Mouse (Mus musculus): ENCODE measurements at regions not wholly inside any gene's neighbourhood (a gene's known extent, or its start where the extent isn't known, plus 50 kb on each side); places are given as distances from the start of the nearest gene placed in this dataset.

DNA sequence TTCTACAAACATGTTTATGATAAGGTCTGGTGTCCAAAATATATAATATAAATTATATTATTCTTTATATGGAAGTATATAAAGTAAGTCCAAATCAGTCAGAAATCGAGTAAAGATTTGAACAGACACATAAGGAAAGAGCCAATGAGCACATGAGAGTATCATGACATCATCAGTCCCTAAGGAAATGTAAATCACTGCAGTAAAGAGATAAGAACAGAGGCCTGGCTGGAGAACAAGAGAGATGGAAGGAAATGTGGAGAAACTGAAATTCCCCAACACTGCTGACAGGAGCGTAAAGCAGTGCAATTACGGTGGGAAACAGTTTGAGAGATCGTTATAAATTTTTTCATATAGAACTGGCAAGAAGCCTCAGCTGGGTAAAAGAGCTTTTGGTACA, 306.2 kb upstream of the Tbx3 start:
- TF ChIP-seq CTCF (IDR thresholded peaks at IDR 0.05; ENCODE audit: low read depth) (no peak), EP300 (IDR thresholded peaks at IDR 0.05; ENCODE audit: low read depth) (no peak)
